Mouse (Mus musculus): Measurements from ENCODE around the gene 1700021F07Rik.

The 1700021F07Rik gene

DNA sequence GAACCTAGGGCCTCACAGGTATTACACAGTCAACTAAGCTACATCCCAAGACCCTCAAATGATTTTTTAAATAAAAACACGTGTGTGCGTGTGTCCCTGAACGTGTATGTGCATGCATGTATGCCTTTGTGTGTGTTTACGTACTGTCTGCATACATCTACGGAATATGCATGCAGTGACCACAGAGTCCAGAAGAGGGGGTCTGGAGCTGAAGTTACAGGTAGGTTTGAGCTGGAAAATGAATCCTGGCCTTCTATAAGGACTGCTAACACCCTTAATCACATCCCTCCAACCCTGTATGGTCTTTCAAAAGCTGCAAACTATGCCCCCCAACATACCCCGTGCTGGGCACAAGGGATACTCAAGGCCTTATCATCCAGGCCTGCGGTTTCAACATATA, 41.0 kb downstream of the 1700021F07Rik start:
- no peak for DNase-seq

DNA sequence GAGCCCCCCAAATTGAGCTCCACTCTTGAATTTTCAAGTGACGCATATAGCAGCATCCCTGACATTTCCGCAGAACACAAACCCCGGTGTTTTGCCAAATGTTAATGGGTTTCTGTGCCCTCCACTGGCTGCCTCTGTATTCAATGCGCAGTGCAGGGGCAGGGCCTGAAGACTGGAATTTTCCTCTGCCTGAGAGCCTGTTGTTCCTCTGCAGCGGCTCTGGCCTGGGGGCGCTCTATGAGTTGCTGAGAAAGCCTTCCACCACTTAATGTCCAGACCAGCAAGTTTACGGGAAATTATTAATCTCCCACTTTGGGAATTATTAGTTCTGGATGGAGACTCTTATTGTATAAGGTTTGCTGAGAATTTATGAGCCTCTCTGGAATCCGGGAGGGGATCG, 41.8 kb downstream of the 1700021F07Rik start:
- DNase-seq, result peak; percentile 32

Data from lung, postnatal 10 days (tissue).